Mouse (Mus musculus) MEL (cell line): ENCODE data around the gene Syt1.

Experiments used
- CHD2 ChIP-seq: IDR thresholded peaks from 2 replicates; pipeline ENCODE4 v1.6.1; 2011; ENCODE audit warnings: low read length, improper control_type of control experiment
- MAX ChIP-seq: IDR thresholded peaks from 2 replicates; pipeline ENCODE4 v1.6.1; 2011; ENCODE audit warnings: low read length, improper control_type of control experiment
- MEF2A ChIP-seq: IDR thresholded peaks from 2 replicates; pipeline ENCODE4 v1.6.1; 2014; ENCODE audit warnings: low read depth, mild to moderate bottlenecking, inconsistent platforms, low read length, improper control_type of control experiment; ENCODE audit not compliant: poor library complexity, insufficient replicate concordance, severe bottlenecking; ENCODE audit errors: extremely low read depth
- NELFE ChIP-seq: IDR thresholded peaks from 2 replicates; pipeline ENCODE4 v1.6.1; 2011; ENCODE audit warnings: low read depth, low read length, improper control_type of control experiment
- POLR2A ChIP-seq, 2 experiments: IDR thresholded peaks; 2 replicates each; pipeline ENCODE4 v1.6.1; 2011 to 2012; ENCODE audit warnings: low read length in 2 of 2, mild to moderate bottlenecking in 2 of 2, control low read depth in 1 of 2, improper control_type of control experiment in 1 of 2, low read depth in 1 of 2, moderate library complexity in 1 of 2; ENCODE audit not compliant: control insufficient read depth in 1 of 2, insufficient read depth in 1 of 2, poor library complexity in 1 of 2
- ZKSCAN1 ChIP-seq: IDR thresholded peaks from 2 replicates; pipeline ENCODE4 v1.6.1; 2012; ENCODE audit warnings: low read depth, mild to moderate bottlenecking, inconsistent platforms, low read length, improper control_type of control experiment, moderate library complexity
- ZNF384 ChIP-seq: IDR thresholded peaks from 2 replicates; pipeline ENCODE4 v1.6.1; 2012; ENCODE audit warnings: low read depth, mild to moderate bottlenecking, inconsistent platforms, low read length, improper control_type of control experiment

- TF ChIP-seq ZKSCAN1, result no peak
- TF ChIP-seq ZNF384, result no peak
- TF ChIP-seq MAX, result no peak
- no peak for TF ChIP-seq NELFE
- no peak for TF ChIP-seq POLR2A (IDR thresholded peaks at IDR 0.05; ENCODE audit: control insufficient read depth in 1 of 2, insufficient read depth in 1 of 2, low read depth in 1 of 2, low read length in 2 of 2, poor library complexity in 1 of 2)
- TF ChIP-seq MEF2A, result no peak
- no peak for TF ChIP-seq CHD2
Observed at GRCm38 (mm10) chr10:108541555-108541954, 469.2 kb downstream of the Syt1 start.
